ENCODE assay signal across 11 mouse cellular contexts in genomic region chr6:52893811-52894500, GRCm38 (mm10).
DNase-seq lines count a peak whose midpoint lies in the region; ATAC-seq lines count a peak whose summit lies in the region.
"Had no signal": no experiment of that assay in that cellular context is flagged by ENCODE, and none has a peak within 500 bp of the region (broad histone marks: within the 10 kb centered on the region; RNA-seq: fewer than 3 reads in every experiment).

No protein-coding gene starts in this region.

- no peak overlapping the region; the same call in 1 of the 2 replicates for H3K27ac ChIP-seq in hindbrain, embryonic 11.5 days (ENCODE audit: low read depth, low read length)
- H3K27ac ChIP-seq in midbrain, embryonic 15.5 days: peak overlapping the region; percentile 40; the same call in 1 of the 2 replicates

- H3K9ac ChIP-seq in hindbrain, embryonic 11.5 days (ENCODE audit: low read depth, low read length): no peak overlapping the region
- H3K9ac ChIP-seq in midbrain, embryonic 15.5 days: no peak overlapping the region

- 0 out of 2 replicates have a peak, but pooled peaks cover 3% of the 10 kb centered on the region for H3K4me1 ChIP-seq in hindbrain, embryonic 11.5 days (replicated peaks; ENCODE audit: control insufficient read depth, insufficient read depth, low read length)
- H3K4me1 ChIP-seq in midbrain, embryonic 15.5 days: peaks cover 23% of the 10 kb centered on the region

- WGBS in hindbrain, embryonic 11.5 days: 49% methylated on average over 9 of the region's 9 CpGs
- 18% methylated on average over 9 of the region's 9 CpGs for WGBS in midbrain, embryonic 15.5 days

- H3K4me2 ChIP-seq in hindbrain, embryonic 11.5 days (replicated peaks; ENCODE audit: low read depth, low read length): no peak overlapping the region
- H3K4me2 ChIP-seq in midbrain, embryonic 15.5 days: peak overlapping the region; percentile 12; the same call in 1 of the 2 replicates

- peak; percentile 75 for ATAC-seq in hindbrain, embryonic 11.5 days (ENCODE audit: low FRiP score)
- ATAC-seq in midbrain, embryonic 15.5 days (replicated peaks): peak; percentile 65
- no peak for ATAC-seq in inflammation-experienced regulatory T-cells, adult 6 months
- ATAC-seq: Patski had no signal

- H3K36me3 ChIP-seq in hindbrain, embryonic 11.5 days (ENCODE audit: control insufficient read depth, insufficient read depth, low read length): no peaks in the 10 kb centered on the region
- H3K36me3 ChIP-seq in midbrain, embryonic 15.5 days (replicated peaks): no peaks in the 10 kb centered on the region

- no peaks in the 10 kb centered on the region for H3K9me3 ChIP-seq in hindbrain, embryonic 11.5 days (ENCODE audit: control insufficient read depth, low read length)
- H3K9me3 ChIP-seq in midbrain, embryonic 15.5 days: no peaks in the 10 kb centered on the region

- H3K27me3 ChIP-seq in hindbrain, embryonic 11.5 days (ENCODE audit: control insufficient read depth, insufficient read depth, low read length): no peaks in the 10 kb centered on the region
- no peaks in the 10 kb centered on the region for H3K27me3 ChIP-seq in midbrain, embryonic 15.5 days (replicated peaks)
- H3K27me3 ChIP-seq: Patski had no signal

- no peak overlapping the region for H3K4me3 ChIP-seq in hindbrain, embryonic 11.5 days (ENCODE audit: low read depth, low read length)
- H3K4me3 ChIP-seq in midbrain, embryonic 15.5 days: no peak overlapping the region
- H3K4me3 ChIP-seq: erythroblast, embryonic 14.5 days had no signal

- peak; percentile 32 for DNase-seq in layer of hippocampus, adult 11-12 months (ENCODE audit: low spot score)
- DNase-seq in layer of hippocampus, postnatal 10 days (ENCODE audit: low spot score in 2 of 2): no peak
- DNase-seq in adipocyte (ENCODE audit: low spot score): peak; percentile 24
- DNase-seq in hindbrain, embryonic 11.5 days (ENCODE audit: low spot score): peak; percentile 22
- DNase-seq in gastrocnemius, postnatal 4 days (ENCODE audit: low spot score in 2 of 2): no peak
- no peak for DNase-seq in lung, postnatal 14 days
- DNase-seq: lung, adult 2 months had no signal

Comparison
In these comparisons a context has a peak if more than half of its experiments do, and no peak if none do; other contexts are left out.
1. DNase-seq: peak in layer of hippocampus, adult 11-12 months (single experiment), adipocyte (single experiment) and hindbrain, embryonic 11.5 days (single experiment); none in layer of hippocampus, postnatal 10 days (0 of 2), gastrocnemius, postnatal 4 days (0 of 2) and lung, postnatal 14 days (single experiment).